Mouse (Mus musculus) liver, postnatal 0 days (tissue): ENCODE measurements around the gene Nupr1l.

ENCODE experiments used
- CTCF ChIP-seq: sonication (generic); IDR thresholded peaks from 2 replicates; pipeline ENCODE4 v1.5.1; 2016; ENCODE audit warnings: antibody characterized with exemption, low read depth
- EP300 ChIP-seq: IDR thresholded peaks from 2 replicates; pipeline ENCODE4 v1.6.1; 2016; ENCODE audit warnings: antibody characterized with exemption, low read depth, mild to moderate bottlenecking

DNA sequence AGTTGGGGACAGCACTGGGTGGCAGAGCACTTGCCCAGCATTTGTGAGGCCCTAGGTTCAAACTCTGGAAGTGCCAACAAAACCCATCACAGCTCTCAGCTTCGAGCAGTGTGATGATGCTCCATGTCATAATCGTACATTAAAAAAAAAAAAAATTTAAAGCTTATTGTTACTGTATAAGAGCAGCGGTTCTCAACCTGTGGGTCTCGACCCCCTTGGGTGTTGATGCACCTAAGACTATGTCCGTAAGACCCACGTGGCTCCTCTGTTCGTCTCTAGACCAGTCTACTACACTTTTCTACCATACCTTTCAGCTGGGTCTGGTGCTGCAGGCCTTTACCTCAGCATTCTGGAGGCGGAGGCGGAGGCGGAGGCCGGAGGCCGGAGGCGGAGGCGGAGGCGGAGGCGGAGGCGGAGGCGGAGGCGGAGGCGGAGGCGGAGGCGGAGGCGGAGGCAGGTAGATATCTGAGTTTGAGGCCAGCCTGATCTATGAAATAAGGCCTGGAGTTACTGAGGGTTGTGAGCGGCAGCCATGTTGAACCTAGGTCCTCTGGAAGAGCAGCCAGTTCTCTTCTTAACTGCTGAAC lies 9.8 kb downstream of the Nupr1l start:
- TF ChIP-seq CTCF = no peak
- TF ChIP-seq EP300 = no peak
